Mouse (Mus musculus) C2C12 (cell line): ENCODE data around the gene Mfsd4b1. TPM values are rescaled to one million over a fixed set of nuclear protein-coding genes. Genes with fewer than 3 reads are reported as not detected.

Source experiments
- H3K27me3 ChIP-seq: one replicate; pipeline ENCODE4 v1.6.1; 2011; ENCODE audit not compliant: control insufficient read depth, insufficient read depth, insufficient read length
- H3K36me3 ChIP-seq: one replicate; pipeline ENCODE4 v1.6.1; 2011; ENCODE audit not compliant: control insufficient read depth, insufficient read depth
- H3K4me3 ChIP-seq: one replicate; pipeline ENCODE4 v1.5.1; 2011; ENCODE audit warnings: mild to moderate bottlenecking, control low read depth; ENCODE audit not compliant: poor library complexity, insufficient read depth, severe bottlenecking
- H3K79me2 ChIP-seq: one replicate; pipeline ENCODE4 v1.6.1; 2011; ENCODE audit not compliant: control insufficient read depth, insufficient read depth
- H3K79me3 ChIP-seq: one replicate; pipeline ENCODE4 v1.6.1; 2011; ENCODE audit warnings: low read depth, control low read depth
- H3ac ChIP-seq: one replicate; pipeline ENCODE3; 2011; ENCODE audit warnings: low read depth; ENCODE audit not compliant: control insufficient read depth, insufficient read length
- CEBPB ChIP-seq: IDR thresholded peaks from one replicate; pipeline ENCODE4 v1.6.1; 2011; ENCODE audit warnings: low read depth, mild to moderate bottlenecking, control low read depth, moderate library complexity
- CTCF ChIP-seq: IDR thresholded peaks from one replicate; pipeline ENCODE4 v1.5.1; 2011; ENCODE audit not compliant: control insufficient read depth, insufficient read depth, insufficient read length
- FOSL1 ChIP-seq: IDR thresholded peaks from one replicate; pipeline ENCODE4 v1.8.0; 2011; ENCODE audit warnings: mild to moderate bottlenecking, low read length; ENCODE audit not compliant: poor library complexity, insufficient read depth, severe bottlenecking
- MAX ChIP-seq: IDR thresholded peaks from one replicate; pipeline ENCODE4 v1.6.1; 2011; ENCODE audit warnings: mild to moderate bottlenecking, control low read depth
- MYOD1 ChIP-seq: IDR thresholded peaks from one replicate; pipeline ENCODE4 v1.6.1; 2011; ENCODE audit warnings: low read depth; ENCODE audit not compliant: control insufficient read depth, insufficient read length
- MYOG ChIP-seq: IDR thresholded peaks from one replicate; pipeline ENCODE4 v1.6.1; 2011; ENCODE audit not compliant: control insufficient read depth, insufficient read length; ENCODE audit errors: extremely low read depth
- USF1 ChIP-seq: IDR thresholded peaks from one replicate; pipeline ENCODE4 v1.6.1; 2011; ENCODE audit warnings: low read depth, mild to moderate bottlenecking, control low read depth, moderate library complexity
- polyA plus RNA-seq: library from polyadenylated mRNA; unstranded; fragments of >200 nt; fragmentation: generic; extraction: Trizol; gene quantifications from one replicate; pipeline ENCODE4 v1.2.1, GENCODE M21; 2012; ENCODE audit warnings: missing spikeins

Gene Mfsd4b1
- polyA plus RNA-seq, 1 experiment = not detected

DNA sequence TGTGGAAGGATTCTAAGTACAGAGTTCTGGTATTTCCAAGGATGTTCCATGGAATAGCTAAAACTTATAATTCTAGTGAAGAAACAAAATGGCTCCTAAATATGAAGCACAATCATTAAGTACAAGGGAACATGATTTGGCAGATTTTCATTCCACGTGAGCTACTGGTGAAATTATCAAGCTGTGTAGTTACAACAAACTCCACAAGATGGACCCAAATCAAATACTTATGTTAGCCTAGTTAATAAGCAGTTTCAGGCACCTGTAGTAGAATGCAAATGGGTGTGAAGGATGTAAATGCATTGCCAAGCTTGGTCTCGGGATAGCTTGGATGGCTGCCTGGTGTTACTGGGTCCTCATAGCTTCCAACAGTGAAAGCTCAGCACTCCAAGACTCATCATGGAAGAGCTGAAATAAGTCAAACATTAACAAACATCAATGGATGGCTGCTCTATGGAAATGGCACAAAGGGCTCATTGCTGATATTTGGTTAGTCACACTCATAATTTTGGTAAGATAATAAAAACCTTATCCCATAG lies 68.7 kb downstream of the Mfsd4b1 start:
- TF ChIP-seq MAX (no peak), CEBPB (no peak), MYOD1 (no peak), CTCF (no peak), FOSL1 (no peak), USF1 (no peak), MYOG (no peak)
- Histone ChIP-seq H3K79me2 (no peaks in the 10 kb centered on the region), H3K79me3 (no peaks in the 10 kb centered on the region), H3ac (no peak overlapping the region), H3K36me3 (no peaks in the 10 kb centered on the region), H3K4me3 (no peak overlapping the region), H3K27me3 (no peaks in the 10 kb centered on the region)

DNA sequence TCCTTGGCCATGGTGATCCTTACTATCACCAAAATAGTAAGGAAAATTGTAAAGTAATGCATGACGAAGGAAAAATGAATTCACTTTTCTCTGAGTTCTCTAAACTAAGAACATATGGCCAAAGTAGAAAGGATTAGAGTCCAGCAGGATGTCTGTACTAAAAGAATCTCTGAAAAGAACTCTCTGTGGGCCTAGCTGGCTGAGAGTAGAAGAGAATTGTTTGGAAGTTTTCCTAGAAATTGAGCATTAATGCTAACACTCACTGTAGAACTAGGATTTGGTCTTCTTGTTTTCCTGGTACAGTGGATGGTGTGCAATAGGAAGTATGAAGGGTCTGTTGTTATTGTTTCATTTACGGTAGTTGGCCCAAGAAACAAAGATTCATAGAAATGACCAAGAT lies 69.9 kb downstream of the Mfsd4b1 start:
- Histone ChIP-seq H3ac (no peak overlapping the region), H3K36me3 (no peaks in the 10 kb centered on the region)
- TF ChIP-seq FOSL1 = no peak
- TF ChIP-seq USF1 = no peak
- no peak for TF ChIP-seq MYOG
- TF ChIP-seq MAX = no peak
- TF ChIP-seq MYOD1 = no peak
- TF ChIP-seq CTCF = no peak
- no peak for TF ChIP-seq CEBPB

More for the DNA sequence above, 69.9 kb downstream of the Mfsd4b1 start:
- no peaks in the 10 kb centered on the region for H3K79me2 ChIP-seq
- H3K79me3 ChIP-seq = no peaks in the 10 kb centered on the region
- no peaks in the 10 kb centered on the region for H3K27me3 ChIP-seq
- H3K4me3 ChIP-seq = no peak overlapping the region

Other genes starting within 250 kb of the Mfsd4b1 start
- gene Mfsd4b4, start 126.0 kb downstream of the Mfsd4b1 start, polyA plus RNA-seq = 0.68 TPM
- not detected for gene Mfsd4b2, start 98.3 kb downstream of the Mfsd4b1 start, polyA plus RNA-seq
- gene Mfsd4b3, start 65.1 kb downstream of the Mfsd4b1 start, polyA plus RNA-seq = 0.19 TPM
- gene Mfsd4b5, start 38.6 kb downstream of the Mfsd4b1 start, polyA plus RNA-seq = 0.01 TPM
- gene Slc16a10, start 117.0 kb upstream of the Mfsd4b1 start, polyA plus RNA-seq = 1.5 TPM
- gene Rpf2, start 221.8 kb upstream of the Mfsd4b1 start, polyA plus RNA-seq = 25.8 TPM
- gene Gtf3c6, start 232.8 kb upstream of the Mfsd4b1 start, polyA plus RNA-seq = 31.5 TPM